Mouse (Mus musculus) spleen, adult 2 months (tissue): ENCODE measurements around the gene Zmat1. TPM values are rescaled to one million over a fixed set of nuclear protein-coding genes. Genes with fewer than 3 reads are reported as not detected.
A peak's percentile ranks its signal among the peaks of the same experiment; 100 is the strongest.

Experiments
- DNase-seq, 2 experiments: peaks; one replicate each; pipeline versions ENCODE4 v3.0.0 to v3.0.0-alpha.2; 2012 to 2021; ENCODE audit warnings: low spot score in 2 of 2, low read depth in 1 of 2
- H3K27ac ChIP-seq: fragments of 200-500 bp; 2 replicates; pipeline ENCODE4 v1.5.1; 2012; ENCODE audit warnings: low read length, inconsistent platforms; ENCODE audit not compliant: insufficient read depth
- H3K27me3 ChIP-seq: fragments of 200-500 bp; 2 replicates; pipeline ENCODE4 v1.6.1; 2012; ENCODE audit warnings: mild to moderate bottlenecking, moderate library complexity, low read length, inconsistent platforms; ENCODE audit not compliant: control insufficient read depth, insufficient read depth
- H3K36me3 ChIP-seq: fragments of 200-500 bp; 2 replicates; pipeline ENCODE4 v1.6.1; 2012; ENCODE audit warnings: mild to moderate bottlenecking, low read length, inconsistent platforms; ENCODE audit not compliant: control insufficient read depth, insufficient read depth
- H3K4me1 ChIP-seq: fragments of 200-500 bp; 2 replicates; pipeline ENCODE4 v1.6.1; 2011; ENCODE audit warnings: inconsistent platforms; ENCODE audit not compliant: control insufficient read depth, insufficient read depth, insufficient read length
- H3K4me3 ChIP-seq: fragments of 200-500 bp; 2 replicates; pipeline ENCODE4 v1.5.1; 2011; ENCODE audit warnings: mild to moderate bottlenecking, inconsistent platforms; ENCODE audit not compliant: insufficient read depth, insufficient read length; ENCODE audit errors: extremely low read depth
- CTCF ChIP-seq: fragments of 200-500 bp; IDR thresholded peaks from 2 replicates; pipeline ENCODE4 v1.5.1; 2011; ENCODE audit warnings: mild to moderate bottlenecking, inconsistent platforms; ENCODE audit not compliant: insufficient read depth, insufficient read length, insufficient replicate concordance; ENCODE audit errors: extremely low read depth
- POLR2A ChIP-seq: fragments of 200-500 bp; IDR thresholded peaks from 2 replicates; pipeline ENCODE4 v1.6.1; 2011; ENCODE audit warnings: low read depth, low read length, inconsistent platforms
- WGBS: fragments of 180-500 bp; shearing (Covaris S2); methylation state at CpG from one replicate; pipeline ENCODE4 v1.1.7; 2018; 5-methylcytosine and 5-hydroxymethylcytosine counted together
- polyA plus RNA-seq: library from polyadenylated mRNA; depleted of rRNA; stranded (reverse); fragments of >200 nt; gene quantifications from 2 replicates; pipeline ENCODE4 v1.2.3, GENCODE M21; 2012; rRNA removed

The Zmat1 gene
- polyA plus RNA-seq, 1 experiment, result 0.81 TPM

DNA sequence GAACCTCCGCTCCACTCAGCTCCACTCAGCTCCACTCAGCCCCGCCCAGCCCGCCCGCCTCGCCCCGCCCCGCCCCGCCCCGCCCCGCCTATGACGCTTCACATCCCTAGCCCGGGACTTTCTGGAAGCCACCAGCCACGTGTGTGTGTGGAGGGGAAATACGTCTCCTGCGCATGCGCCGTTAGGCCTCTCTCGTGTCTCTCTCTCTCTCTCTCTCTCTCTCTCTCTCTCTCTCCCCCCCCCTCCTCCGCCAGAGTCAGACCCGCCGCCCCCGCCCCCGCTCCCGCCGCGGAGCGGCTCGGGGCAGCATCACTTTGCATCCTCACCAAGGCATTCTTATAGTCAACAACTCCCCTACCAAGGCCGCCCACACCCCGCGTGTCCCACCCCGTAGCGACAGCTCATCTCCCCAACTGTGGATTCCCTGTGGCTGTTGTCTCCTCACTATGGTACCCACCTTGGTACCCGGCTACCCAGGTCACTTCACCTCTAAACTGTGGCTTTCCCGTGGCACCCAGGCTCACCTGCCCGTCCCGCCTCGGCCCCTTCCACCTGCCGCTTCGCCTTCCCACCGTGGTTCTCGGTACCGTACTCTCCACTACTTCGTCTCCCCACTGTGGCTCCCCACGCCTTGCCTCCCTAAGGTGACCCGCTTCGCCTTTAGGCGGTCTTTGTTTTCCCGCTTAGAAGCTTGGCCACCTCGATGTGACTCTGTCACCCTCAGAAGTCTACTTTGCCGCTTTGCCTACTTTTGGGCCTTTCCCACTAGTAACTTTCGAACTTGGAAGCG lies 45.5 kb downstream of the Zmat1 start:
- Histone ChIP-seq H3K27ac (no peak overlapping the region), H3K4me1 (no peaks in the 10 kb centered on the region), H3K36me3 (no peaks in the 10 kb centered on the region), H3K27me3 (no peaks in the 10 kb centered on the region), H3K4me3 (peak overlapping the region; percentile 28; the same call in 1 of the 2 replicates)
- peak; percentile 52 to 65 for DNase-seq
- WGBS, result 56% methylated on average over 43 of the region's 53 CpGs
- no peak for TF ChIP-seq POLR2A
- no peak for TF ChIP-seq CTCF

DNA sequence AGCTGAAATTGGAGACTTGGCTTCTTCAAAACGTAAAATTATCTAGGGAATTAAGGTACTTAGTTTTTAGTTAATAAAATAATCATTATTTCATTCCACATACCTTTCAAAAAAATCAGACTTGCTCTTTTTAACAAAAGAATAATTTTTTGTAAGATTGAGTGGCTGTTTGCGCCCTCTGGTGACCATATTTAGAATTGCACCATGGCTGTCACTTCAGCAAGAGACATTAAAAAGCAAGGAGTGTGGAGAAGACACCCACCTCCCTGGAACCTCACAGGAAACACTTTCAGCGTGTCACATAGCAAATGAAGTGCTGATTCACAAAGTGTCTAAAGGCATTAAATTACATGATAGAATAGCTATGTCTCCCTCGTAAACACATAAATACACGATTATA lies 78.6 kb downstream of the Zmat1 start:
- no peak for TF ChIP-seq CTCF
- TF ChIP-seq POLR2A, result no peak
- H3K27ac ChIP-seq, result no peak overlapping the region
- DNase-seq, result peak in 1 of 2 experiments; percentile 4
- 38% methylated on average over 5 of the region's 5 CpGs for WGBS
- H3K4me3 ChIP-seq, result no peak overlapping the region
- no peaks in the 10 kb centered on the region for H3K27me3 ChIP-seq
- H3K4me1 ChIP-seq, result no peaks in the 10 kb centered on the region
- H3K36me3 ChIP-seq, result no peaks in the 10 kb centered on the region

- TF ChIP-seq CTCF, result no peak
- TF ChIP-seq POLR2A, result no peak
- Histone ChIP-seq H3K36me3 (no peaks in the 10 kb centered on the region), H3K4me1 (no peaks in the 10 kb centered on the region), H3K4me3 (no peak overlapping the region), H3K27ac (no peak overlapping the region), H3K27me3 (no peaks in the 10 kb centered on the region)
- 80% methylated on average over 5 of the region's 5 CpGs for WGBS
- no peak for DNase-seq
Measured at GRCm38 (mm10) chrX:134929927-134930326, 79.1 kb downstream of the Zmat1 start.

- H3K27me3 ChIP-seq, result no peaks in the 10 kb centered on the region
- no peak overlapping the region for H3K27ac ChIP-seq
- no peak overlapping the region for H3K4me3 ChIP-seq
- TF ChIP-seq CTCF (no peak), POLR2A (no peak)
- no peaks in the 10 kb centered on the region for H3K36me3 ChIP-seq
- DNase-seq, result peak in 1 of 2 experiments; percentile 13
- H3K4me1 ChIP-seq, result no peaks in the 10 kb centered on the region
Measured at GRCm38 (mm10) chrX:134925058-134925457, 84.0 kb downstream of the Zmat1 start.

- H3K27me3 ChIP-seq, result no peaks in the 10 kb centered on the region
- 88% methylated on average over 7 of the region's 7 CpGs for WGBS
- no peaks in the 10 kb centered on the region for H3K4me1 ChIP-seq
- DNase-seq, result no peak
- no peaks in the 10 kb centered on the region for H3K36me3 ChIP-seq
- TF ChIP-seq POLR2A (no peak), CTCF (no peak)
- H3K4me3 ChIP-seq, result no peak overlapping the region
- H3K27ac ChIP-seq, result no peak overlapping the region
Measured at GRCm38 (mm10) chrX:134923675-134924424, 85.2 kb downstream of the Zmat1 start.

Other genes with a start within 250 kb of the Zmat1 start
- 9.0 and 11.5 TPM in 2 replicates for gene Armcx2, start 200.0 kb downstream of the Zmat1 start, polyA plus RNA-seq
- 0.04 TPM in 1 of 2 replicates, not detected in the other for gene Nxf2, start 44.5 kb downstream of the Zmat1 start, polyA plus RNA-seq
- not detected in 2 replicates for gene Gm15023, start 168.4 kb upstream of the Zmat1 start, polyA plus RNA-seq
- not detected in 2 replicates for gene Tceal6, start 201.5 kb upstream of the Zmat1 start, polyA plus RNA-seq